ENCODE assay signal across 8 mouse cellular contexts in genomic region chr9:44767101-44768028, GRCm38 (mm10). TPM values are rescaled to one million over a fixed set of nuclear protein-coding genes. Genes with fewer than 3 reads are reported as not detected.
DNase-seq lines count a peak whose midpoint lies in the region; ATAC-seq and TF ChIP-seq lines count a peak whose summit lies in the region.

TSS of gene Arcn1 (minus strand) at chr9:44767845.
TSS of gene Ift46 (plus strand) at chr9:44767908.

- no peaks in the 10 kb centered on the region for H3K27me3 ChIP-seq in C2C12 (ENCODE audit: control insufficient read depth, insufficient read depth, insufficient read length)
- H3K27me3 ChIP-seq in erythroblast, embryonic 14.5 days (ENCODE audit: control insufficient read depth) = no peaks in the 10 kb centered on the region
- no peaks in the 10 kb centered on the region for H3K27me3 ChIP-seq in heart, embryonic 12.5 days (replicated peaks)
- H3K27me3 ChIP-seq in kidney, postnatal 0 days (ENCODE audit: insufficient read depth, low read length) = no peaks in the 10 kb centered on the region
- H3K27me3 ChIP-seq in liver, embryonic 11.5 days (replicated peaks; ENCODE audit: control insufficient read depth, insufficient read depth, low read length) = no peaks in the 10 kb centered on the region
- no peaks in the 10 kb centered on the region for H3K27me3 ChIP-seq in stomach, embryonic 14.5 days (ENCODE audit: control insufficient read depth, insufficient read depth, low read length)

- peak within 1 kb of the TSS; percentile 80 for H3K4me2 ChIP-seq in heart, embryonic 12.5 days
- peak within 1 kb of the TSS; percentile 77 for H3K4me2 ChIP-seq in kidney, postnatal 0 days (ENCODE audit: low read length)
- peak within 1 kb of the TSS; percentile 84 for H3K4me2 ChIP-seq in liver, embryonic 11.5 days
- H3K4me2 ChIP-seq in stomach, embryonic 14.5 days (replicated peaks; ENCODE audit: low read depth, low read length) = peak within 1 kb of the TSS; percentile 83

- H3K36me3 ChIP-seq in C2C12 (ENCODE audit: control insufficient read depth, insufficient read depth) = no peaks in the 10 kb centered on the region
- peaks cover 7% of the 10 kb centered on the region for H3K36me3 ChIP-seq in erythroblast, embryonic 14.5 days (ENCODE audit: control insufficient read depth)
- H3K36me3 ChIP-seq in heart, embryonic 12.5 days = no peaks in the 10 kb centered on the region
- H3K36me3 ChIP-seq in kidney, postnatal 0 days (ENCODE audit: insufficient read depth, low read length) = no peaks in the 10 kb centered on the region
- H3K36me3 ChIP-seq in liver, embryonic 11.5 days (ENCODE audit: control insufficient read depth, insufficient read depth, low read length) = no peaks in the 10 kb centered on the region
- no peaks in the 10 kb centered on the region for H3K36me3 ChIP-seq in stomach, embryonic 14.5 days (ENCODE audit: control insufficient read depth, insufficient read depth, low read length)

- no peaks in the 10 kb centered on the region; the same call in 1 of the 2 replicates for H3K9me3 ChIP-seq in erythroblast, embryonic 14.5 days (ENCODE audit: control insufficient read depth, low read length)
- no peaks in the 10 kb centered on the region for H3K9me3 ChIP-seq in heart, embryonic 12.5 days (replicated peaks)
- no peaks in the 10 kb centered on the region for H3K9me3 ChIP-seq in kidney, postnatal 0 days (replicated peaks; ENCODE audit: low read length)
- no peaks in the 10 kb centered on the region for H3K9me3 ChIP-seq in liver, embryonic 11.5 days (ENCODE audit: control insufficient read depth, low read length)
- H3K9me3 ChIP-seq in stomach, embryonic 14.5 days (ENCODE audit: control insufficient read depth, low read depth, low read length) = no peaks in the 10 kb centered on the region

- peak within 1 kb of the TSS; percentile 98 for H3K9ac ChIP-seq in heart, embryonic 12.5 days
- H3K9ac ChIP-seq in kidney, postnatal 0 days (ENCODE audit: low read depth, low read length) = peak within 1 kb of the TSS; percentile 99
- H3K9ac ChIP-seq in liver, embryonic 11.5 days (ENCODE audit: low read depth, low read length) = peak within 1 kb of the TSS; percentile 97
- peak within 1 kb of the TSS; percentile 98 for H3K9ac ChIP-seq in stomach, embryonic 14.5 days (replicated peaks; ENCODE audit: low read depth, low read length)

- H3K79me3 ChIP-seq in C2C12 (ENCODE audit: low read depth) = peaks cover 48% of the 10 kb centered on the region

- ATAC-seq in heart, embryonic 12.5 days (ENCODE audit: insufficient number of reproducible peaks, low FRiP score) = peak; percentile 89
- ATAC-seq in kidney, postnatal 0 days (replicated peaks; ENCODE audit: low FRiP score, low read depth) = peak; percentile 90
- peak; percentile 81 for ATAC-seq in liver, embryonic 11.5 days (replicated peaks; ENCODE audit: low FRiP score)
- ATAC-seq in stomach, embryonic 14.5 days (ENCODE audit: insufficient number of reproducible peaks, insufficient read depth, low FRiP score, low read depth) = peak; percentile 86

- peaks cover 31% of the 10 kb centered on the region for H3K4me1 ChIP-seq in erythroblast, embryonic 14.5 days (ENCODE audit: control insufficient read depth)
- peaks cover 21% of the 10 kb centered on the region for H3K4me1 ChIP-seq in heart, embryonic 12.5 days (replicated peaks)
- H3K4me1 ChIP-seq in kidney, postnatal 0 days (replicated peaks; ENCODE audit: insufficient read depth, low read length) = peaks cover 4% of the 10 kb centered on the region
- H3K4me1 ChIP-seq in liver, embryonic 11.5 days (replicated peaks; ENCODE audit: control insufficient read depth, insufficient read depth, low read length) = peaks cover 15% of the 10 kb centered on the region
- peaks cover 14% of the 10 kb centered on the region for H3K4me1 ChIP-seq in stomach, embryonic 14.5 days (ENCODE audit: control insufficient read depth, insufficient read depth, low read length)

- peaks cover 53% of the 10 kb centered on the region for H3K79me2 ChIP-seq in C2C12 (ENCODE audit: control insufficient read depth, insufficient read depth)

- peak within 1 kb of the TSS; percentile 82 for H3K4me3 ChIP-seq in C2C12 (ENCODE audit: insufficient read depth, poor library complexity, severe bottlenecking)
- H3K4me3 ChIP-seq in erythroblast, embryonic 14.5 days (replicated peaks) = peak within 1 kb of the TSS; percentile 96
- H3K4me3 ChIP-seq in heart, embryonic 12.5 days = peak within 1 kb of the TSS; percentile 85
- H3K4me3 ChIP-seq in kidney, postnatal 0 days (replicated peaks; ENCODE audit: low read depth, low read length) = peak within 1 kb of the TSS; percentile 96
- peak within 1 kb of the TSS; percentile 95 for H3K4me3 ChIP-seq in liver, embryonic 11.5 days (ENCODE audit: low read depth, low read length)
- H3K4me3 ChIP-seq in stomach, embryonic 14.5 days (ENCODE audit: low read depth, low read length) = peak within 1 kb of the TSS; percentile 99

- peak within 1 kb of the TSS; percentile 96 for H3K27ac ChIP-seq in heart, embryonic 12.5 days (ENCODE audit: poor library complexity, severe bottlenecking)
- H3K27ac ChIP-seq in kidney, postnatal 0 days = peak within 1 kb of the TSS; percentile 99
- peak within 1 kb of the TSS; percentile 96 for H3K27ac ChIP-seq in liver, embryonic 11.5 days (ENCODE audit: low read depth, low read length)
- peak within 1 kb of the TSS; percentile 96 for H3K27ac ChIP-seq in stomach, embryonic 14.5 days (ENCODE audit: low read length)

- DNase-seq in brain, embryonic 14.5 days (ENCODE audit: low read depth) = peak; percentile 98
- peak; percentile 93 for DNase-seq in kidney, postnatal 0 days (ENCODE audit: low spot score)
- peak; percentile 84 for DNase-seq in liver, embryonic 11.5 days (ENCODE audit: low spot score)
- DNase-seq in naive thymus-derived CD4-positive, alpha-beta T cell, adult 2 months (ENCODE audit: low read depth) = peak; percentile 91

- TF ChIP-seq CTCF in C2C12 (IDR thresholded peaks at IDR 0.05; ENCODE audit: control insufficient read depth, insufficient read depth, insufficient read length) = no peak
- TF ChIP-seq CTCF in brain, embryonic 14.5 days (IDR thresholded peaks at IDR 0.05; ENCODE audit: borderline replicate concordance, extremely low read depth, insufficient read depth, insufficient read length) = no peak
- 0 out of 2 replicates have a peak, but pooled peaks have one; percentile 16 for TF ChIP-seq CTCF in kidney, postnatal 0 days (IDR thresholded peaks at IDR 0.05; ENCODE audit: low read depth)

- 0% methylated on average over 77 of the region's 82 CpGs for WGBS in heart, embryonic 12.5 days
- under 1% methylated on average over 79 of the region's 82 CpGs for WGBS in kidney, postnatal 0 days
- under 1% methylated on average over 82 of the region's 82 CpGs for WGBS in liver, embryonic 11.5 days
- WGBS in stomach, embryonic 14.5 days = under 1% methylated on average over 73 of the region's 82 CpGs

- peak; percentile 86 for TF ChIP-seq POLR2A in brain, embryonic 14.5 days (IDR thresholded peaks at IDR 0.05; ENCODE audit: borderline replicate concordance, extremely low read depth, insufficient read depth, insufficient read length, poor library complexity, severe bottlenecking)

- H3ac ChIP-seq in C2C12 (ENCODE audit: control insufficient read depth, insufficient read length, low read depth) = peak within 1 kb of the TSS; percentile 99

TF ChIP-seq in C2C12, 6 proteins besides CTCF, POLR2A, EP300 and RAD21:
- no peak for TF ChIP-seq MYOG (IDR thresholded peaks at IDR 0.05; ENCODE audit: control insufficient read depth, extremely low read depth, insufficient read length)
- TF ChIP-seq MAX (IDR thresholded peaks at IDR 0.05) = no peak
- TF ChIP-seq MYOD1 (IDR thresholded peaks at IDR 0.05; ENCODE audit: control insufficient read depth, insufficient read length, low read depth) = no peak
- no peak for TF ChIP-seq CEBPB (IDR thresholded peaks at IDR 0.05; ENCODE audit: low read depth)
- TF ChIP-seq USF1 (IDR thresholded peaks at IDR 0.05; ENCODE audit: low read depth) = no peak
- no peak for TF ChIP-seq FOSL1 (IDR thresholded peaks at IDR 0.05; ENCODE audit: insufficient read depth, low read length, poor library complexity, severe bottlenecking)
TF ChIP-seq in C2C12: peak in this region for 0.

RNA-seq across cellular contexts. Expression of gene Arcn1, which starts in this region (rescaled TPM):
- 46.6 TPM for polyA plus RNA-seq in C2C12 (2012; fragmentation: generic; extraction: Trizol)
- 57.1 and 76.9 TPM in 2 replicates for polyA plus RNA-seq in brain, embryonic 14.5 days (2012; rRNA removed)
- polyA plus RNA-seq in erythroblast, embryonic 14.5 days (2012) = 0.33 and 0.52 TPM in 2 replicates
- polyA plus RNA-seq in heart, embryonic 12.5 days (2016; fragmentation: Nextera tagmentation; extraction: Ambion mirVana) = 151 and 160 TPM in 2 replicates
- 135 and 149 TPM in 2 replicates for polyA plus RNA-seq in kidney, postnatal 0 days (2015; fragmentation: Nextera tagmentation; extraction: Ambion mirVana)
- polyA plus RNA-seq in liver, embryonic 11.5 days (2014; fragmentation: Nextera tagmentation; extraction: Ambion mirVana) = 171 and 202 TPM in 2 replicates
- polyA plus RNA-seq in stomach, embryonic 14.5 days (2014; fragmentation: Nextera tagmentation; extraction: Ambion mirVana) = 202 and 209 TPM in 2 replicates

RNA-seq across cellular contexts. Expression of gene Ift46, which starts in this region (rescaled TPM):
- polyA plus RNA-seq in C2C12 (2012; fragmentation: generic; extraction: Trizol) = 76.1 TPM
- polyA plus RNA-seq in brain, embryonic 14.5 days (2012; rRNA removed) = 132 and 147 TPM in 2 replicates
- polyA plus RNA-seq in erythroblast, embryonic 14.5 days (2012) = 0.29 and 0.86 TPM in 2 replicates
- 63.1 and 71.9 TPM in 2 replicates for polyA plus RNA-seq in heart, embryonic 12.5 days (2016; fragmentation: Nextera tagmentation; extraction: Ambion mirVana)
- 98.3 and 109 TPM in 2 replicates for polyA plus RNA-seq in kidney, postnatal 0 days (2015; fragmentation: Nextera tagmentation; extraction: Ambion mirVana)
- polyA plus RNA-seq in liver, embryonic 11.5 days (2014; fragmentation: Nextera tagmentation; extraction: Ambion mirVana) = 48.9 and 54.0 TPM in 2 replicates
- polyA plus RNA-seq in stomach, embryonic 14.5 days (2014; fragmentation: Nextera tagmentation; extraction: Ambion mirVana) = 105 and 119 TPM in 2 replicates

Comparison
In these comparisons a context has a peak if more than half of its experiments do, and no peak if none do; other contexts are left out.
1. Peak in every context shown above with its lines: DNase-seq, ATAC-seq, H3K4me3 ChIP-seq and H3K27ac ChIP-seq.
2. RNA of gene Arcn1 (polyA plus RNA-seq): 202 to 209 TPM in stomach, embryonic 14.5 days, 171 to 202 TPM in liver, embryonic 11.5 days, 151 to 160 TPM in heart, embryonic 12.5 days, 135 to 149 TPM in kidney, postnatal 0 days, 57.1 to 76.9 TPM in brain, embryonic 14.5 days and 46.6 TPM in C2C12 (single experiment); 0.33 to 0.52 TPM in erythroblast, embryonic 14.5 days; every median in the first group is over 10 times any median in the second.
3. RNA of gene Ift46 (polyA plus RNA-seq): 132 to 147 TPM in brain, embryonic 14.5 days, 105 to 119 TPM in stomach, embryonic 14.5 days, 98.3 to 109 TPM in kidney, postnatal 0 days, 76.1 TPM in C2C12 (single experiment), 63.1 to 71.9 TPM in heart, embryonic 12.5 days and 48.9 to 54.0 TPM in liver, embryonic 11.5 days; 0.29 to 0.86 TPM in erythroblast, embryonic 14.5 days; every median in the first group is over 10 times any median in the second.